Mouse (Mus musculus): Measurements from ENCODE around the gene Gm49673.
"Not testable (repeated sequence)": the region's sequence is repeated elsewhere in the genome, so short reads cannot be mapped to it uniquely, and the experiment has no call there.

- not testable (repeated sequence) for TF ChIP-seq CTCF (IDR thresholded peaks at IDR 0.05; ENCODE audit: control insufficient read depth, insufficient read depth, low read length); POLR2A (IDR thresholded peaks at IDR 0.05; ENCODE audit: borderline replicate concordance, control insufficient read depth, low read depth, low read length)
Measured at GRCm38 (mm10) chr17:8091320-8091719, 56.3 kb downstream of the Gm49673 start.
